Mouse (Mus musculus) WW6 (cell line): Measurements from ENCODE around the gene Ripply2.

Source experiments
- DNase-seq: peaks from one replicate; pipeline ENCODE4 v3.0.0-alpha.2; 2013; ENCODE audit warnings: low read depth, low spot score

The Ripply2 gene

GRCm38 (mm10) chr9:87025764-87026163, 10.4 kb downstream of the Ripply2 start:
- DNase-seq: no peak

DNA sequence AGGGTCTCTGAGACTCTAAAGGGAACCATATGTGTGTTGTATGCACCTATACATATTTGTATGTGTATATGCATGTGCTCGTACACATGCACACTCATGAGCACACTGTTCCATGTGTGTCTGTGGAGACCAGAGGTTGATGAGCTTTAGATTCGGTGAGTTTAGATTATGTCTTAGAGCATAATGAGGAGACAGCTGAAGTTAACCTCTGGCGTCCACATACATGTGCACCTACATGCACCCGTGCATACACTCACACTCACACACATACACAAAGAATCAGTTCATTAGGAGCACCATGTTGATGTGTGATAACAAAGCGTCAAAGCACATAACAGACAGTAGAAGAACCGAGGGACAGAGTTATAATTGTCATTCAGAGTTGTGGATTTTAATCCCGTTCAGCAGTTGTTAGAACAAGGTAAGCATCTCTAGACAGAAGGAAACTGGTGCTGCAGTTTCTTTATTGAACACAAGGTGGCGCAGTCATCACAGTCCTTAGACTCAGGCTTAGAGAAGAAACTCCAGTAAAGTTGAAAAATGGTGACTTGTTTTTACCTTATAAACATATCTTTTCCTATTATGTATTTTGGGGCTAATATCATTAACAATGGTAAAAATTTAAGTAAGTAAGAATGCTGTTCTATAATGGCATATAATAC, 12.2 kb downstream of the Ripply2 start:
- no peak for DNase-seq

DNA sequence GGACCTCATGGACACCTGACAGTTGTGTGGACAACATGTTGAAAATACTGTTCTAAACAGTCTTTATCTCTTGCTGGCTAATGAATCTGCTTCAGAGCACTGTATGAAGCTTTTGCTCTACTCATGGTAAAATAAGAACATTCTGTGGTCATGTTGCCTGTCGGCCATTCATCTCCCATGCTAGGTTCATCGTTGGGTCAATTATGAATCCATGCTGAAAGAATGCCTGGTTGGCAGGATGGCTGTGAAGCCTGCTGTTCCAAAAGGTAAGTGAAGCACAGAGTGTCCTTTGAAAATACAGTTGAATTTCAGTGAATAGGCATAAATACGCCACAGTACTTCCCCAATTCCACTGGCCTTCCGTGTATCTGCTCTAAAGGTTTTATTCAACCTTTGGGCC, 16.9 kb downstream of the Ripply2 start:
- DNase-seq: no peak

DNA sequence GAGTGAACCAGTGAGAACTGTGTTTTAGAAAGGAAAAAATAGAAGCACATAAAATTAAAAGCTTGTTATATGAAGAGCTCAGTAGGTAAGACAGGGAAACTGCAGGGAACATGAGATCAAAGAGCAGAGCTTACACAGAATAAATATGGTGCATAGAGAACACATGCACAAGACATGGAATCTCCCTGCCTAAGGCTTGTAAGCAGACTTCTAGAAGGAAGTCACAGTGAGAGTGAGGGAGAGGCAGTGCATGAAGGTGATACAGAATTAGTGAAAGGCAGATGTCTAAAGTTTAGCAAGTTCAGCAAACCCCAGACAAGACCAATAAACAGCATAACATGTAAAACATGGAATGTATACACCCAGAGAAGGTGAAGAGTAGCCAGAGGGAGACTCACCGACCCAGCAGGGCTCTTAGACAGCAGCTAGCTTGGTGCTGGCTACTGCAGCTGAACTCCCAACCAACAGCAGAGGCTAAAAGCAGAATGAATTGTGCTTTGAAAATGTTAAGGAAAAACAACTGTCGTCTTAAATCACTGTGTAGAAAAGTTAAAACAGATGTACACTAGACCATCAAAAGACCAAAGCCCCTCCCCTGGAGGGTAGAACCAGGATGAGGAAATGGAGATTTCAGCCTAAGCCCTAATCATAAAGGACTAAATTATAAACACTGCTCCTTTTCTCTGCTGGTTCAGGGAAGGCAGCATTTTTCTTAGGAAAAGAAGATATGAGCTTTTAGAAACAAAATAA, 19.7 kb downstream of the Ripply2 start:
- no peak for DNase-seq

DNA sequence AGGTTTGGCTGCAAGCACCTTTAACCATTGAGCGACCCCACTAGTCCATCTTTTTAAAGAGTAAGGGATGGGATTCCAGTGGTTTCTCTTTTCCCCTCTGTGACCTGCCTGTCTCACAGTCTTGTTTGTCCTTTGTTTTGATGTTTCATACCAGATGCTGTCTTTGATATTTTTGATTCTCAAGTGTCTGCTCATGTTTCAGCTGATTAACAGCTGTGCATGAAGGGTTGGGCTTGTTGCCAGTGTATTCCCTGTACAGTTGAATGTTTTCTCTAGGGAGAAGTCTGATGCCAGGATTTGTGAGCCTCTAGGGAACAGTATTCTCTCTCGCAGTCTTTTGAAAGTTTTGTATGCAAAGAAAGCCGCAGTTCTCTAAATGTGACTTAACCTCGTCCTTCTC, 34.1 kb downstream of the Ripply2 start:
- DNase-seq: no peak

DNA sequence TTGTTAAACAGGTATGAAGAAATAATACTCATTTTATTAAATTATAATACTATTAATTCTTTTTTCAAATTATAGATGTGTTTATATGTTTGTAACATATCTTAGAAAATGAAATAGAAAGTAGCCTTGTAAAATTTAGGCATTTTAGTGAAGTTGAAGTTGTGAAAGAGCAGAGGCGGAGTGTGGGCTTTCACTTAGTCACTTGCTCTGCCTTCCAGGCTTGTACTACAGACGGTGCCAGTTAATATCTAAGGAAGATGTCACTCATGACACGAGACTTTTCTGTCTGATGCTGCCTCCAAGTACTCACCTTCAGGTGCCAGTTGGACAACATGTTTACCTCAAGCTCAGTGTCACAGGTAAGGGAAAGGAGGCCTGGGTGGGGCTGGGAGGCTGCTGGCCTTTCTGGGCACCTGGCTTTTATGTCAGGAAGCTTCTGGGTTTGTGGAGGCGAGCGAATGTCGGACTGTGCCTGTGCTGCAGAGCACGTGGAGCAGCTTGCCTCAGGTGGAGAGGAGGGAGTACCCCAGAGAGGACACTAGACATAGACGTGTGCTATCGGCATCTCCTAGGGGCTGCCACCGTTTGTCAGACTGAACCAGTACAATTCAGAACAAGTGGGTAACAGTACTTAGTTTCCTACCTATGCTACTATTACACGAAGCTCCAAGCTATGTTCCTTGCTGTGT, 40.4 kb downstream of the Ripply2 start:
- DNase-seq: no peak

GRCm38 (mm10) chr9:87062337-87062736, 47.0 kb downstream of the Ripply2 start:
- no peak for DNase-seq

GRCm38 (mm10) chr9:87068160-87068559, 52.8 kb downstream of the Ripply2 start:
- no peak for DNase-seq
